8 mouse cellular contexts compared by ENCODE assay signal in the genomic region with DNA sequence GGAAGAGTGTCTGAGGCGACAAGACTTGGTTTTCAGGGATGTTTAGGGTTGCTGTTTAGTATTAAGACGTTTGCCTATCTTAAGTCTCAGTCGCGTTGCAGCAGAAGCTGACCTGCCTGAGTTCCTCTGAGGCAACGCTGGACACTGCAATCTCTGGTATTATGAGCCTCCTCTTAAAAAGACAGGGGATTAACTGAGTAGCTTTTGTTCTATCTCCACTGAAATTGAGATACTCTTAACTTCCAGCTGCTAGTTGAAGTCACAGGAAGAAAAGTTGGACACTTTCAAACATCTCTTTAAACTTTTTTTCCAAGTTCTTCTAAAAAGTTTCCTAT.
DNase-seq lines count a peak whose midpoint lies in the region; ATAC-seq and TF ChIP-seq lines count a peak whose summit lies in the region.
"Not testable (repeated sequence)": the region's sequence is repeated elsewhere in the genome, so short reads cannot be mapped to it uniquely, and the experiment has no call there.

No protein-coding gene starts in this region.

- not testable (repeated sequence) for H3K36me3 ChIP-seq in C2C12 (ENCODE audit: control insufficient read depth, insufficient read depth); forebrain, embryonic 14.5 days (ENCODE audit: control insufficient read depth, insufficient read depth, low read length); heart, embryonic 16.5 days (ENCODE audit: control insufficient read depth, insufficient read depth); intestine, postnatal 0 days (ENCODE audit: control insufficient read depth, insufficient read depth); limb, embryonic 15.5 days; macrophage (ENCODE audit: inconsistent target); neural tube, embryonic 12.5 days

- not testable (repeated sequence) for TF ChIP-seq CTCF in C2C12 (IDR thresholded peaks at IDR 0.05; ENCODE audit: control insufficient read depth, insufficient read depth, insufficient read length); cortical plate, adult 2 months (IDR thresholded peaks at IDR 0.05; ENCODE audit: extremely low read depth, insufficient read depth, low read length); intestine, postnatal 0 days (IDR thresholded peaks at IDR 0.05; ENCODE audit: low read depth)

- H3K27me3 ChIP-seq in C2C12 (ENCODE audit: control insufficient read depth, insufficient read depth, insufficient read length); forebrain, embryonic 14.5 days (replicated peaks; ENCODE audit: control insufficient read depth, insufficient read depth, low read length); heart, embryonic 16.5 days (ENCODE audit: control insufficient read depth, insufficient read depth, low read length); intestine, postnatal 0 days (replicated peaks; ENCODE audit: control insufficient read depth, insufficient read depth, low read length); limb, embryonic 15.5 days; neural tube, embryonic 12.5 days (replicated peaks): not testable (repeated sequence)

- not testable (repeated sequence) for H3K79me2 ChIP-seq in C2C12 (ENCODE audit: control insufficient read depth, insufficient read depth); macrophage (ENCODE audit: inconsistent target)

- H3K9ac ChIP-seq in forebrain, embryonic 14.5 days (ENCODE audit: low read length): peak overlapping the region; percentile 72
- H3K9ac ChIP-seq in heart, embryonic 16.5 days (ENCODE audit: low read length): peak overlapping the region; percentile 73
- peak overlapping the region; percentile 48 for H3K9ac ChIP-seq in intestine, postnatal 0 days (ENCODE audit: low read depth, low read length)
- peak overlapping the region; percentile 60 for H3K9ac ChIP-seq in limb, embryonic 15.5 days
- peak overlapping the region; percentile 64 for H3K9ac ChIP-seq in neural tube, embryonic 12.5 days

- not testable (repeated sequence) for H3K9me3 ChIP-seq in forebrain, embryonic 14.5 days (replicated peaks; ENCODE audit: control insufficient read depth, low read length); heart, embryonic 16.5 days (replicated peaks; ENCODE audit: control insufficient read depth, low read length); intestine, postnatal 0 days (ENCODE audit: control insufficient read depth); limb, embryonic 15.5 days; neural tube, embryonic 12.5 days

- 0% methylated on average over 5 of the region's 5 CpGs for WGBS in forebrain, embryonic 14.5 days
- WGBS in heart, embryonic 16.5 days: 0% methylated on average over 5 of the region's 5 CpGs
- WGBS in intestine, postnatal 0 days: 1% methylated on average over 5 of the region's 5 CpGs
- 0% methylated on average over 5 of the region's 5 CpGs for WGBS in limb, embryonic 15.5 days
- WGBS in macrophage (ENCODE audit: missing documents): 2% methylated on average over 5 of the region's 5 CpGs
- WGBS in neural tube, embryonic 12.5 days: 0% methylated on average over 5 of the region's 5 CpGs

- ATAC-seq in forebrain, embryonic 14.5 days: 0 out of 2 replicates have a peak, but pooled peaks have one; percentile 23
- ATAC-seq in heart, embryonic 16.5 days (replicated peaks; ENCODE audit: extremely low read depth, insufficient read depth, low FRiP score); limb, embryonic 15.5 days (ENCODE audit: insufficient number of reproducible peaks, low FRiP score, low TSS enrichment, low read depth); neural tube, embryonic 12.5 days (ENCODE audit: low FRiP score, low read depth): not testable (repeated sequence)
- ATAC-seq in intestine, postnatal 0 days: 0 out of 2 replicates have a peak, but pooled peaks have one; percentile 13

- not testable (repeated sequence) for H3K79me3 ChIP-seq in C2C12 (ENCODE audit: low read depth)

- H3K4me3 ChIP-seq in C2C12 (ENCODE audit: insufficient read depth, poor library complexity, severe bottlenecking) (peak overlapping the region; percentile 45), macrophage (ENCODE audit: inconsistent target) (peak overlapping the region; percentile 78)
- peak overlapping the region; percentile 80 for H3K4me3 ChIP-seq in cortical plate, adult 2 months (ENCODE audit: insufficient read depth, low read length)
- H3K4me3 ChIP-seq in forebrain, embryonic 14.5 days (ENCODE audit: low read depth, low read length): peak overlapping the region; percentile 37
- H3K4me3 ChIP-seq in heart, embryonic 16.5 days (ENCODE audit: low read length): peak overlapping the region; percentile 68
- peak overlapping the region; percentile 64 for H3K4me3 ChIP-seq in intestine, postnatal 0 days (ENCODE audit: low read depth, low read length)
- H3K4me3 ChIP-seq in limb, embryonic 15.5 days: peak overlapping the region; percentile 56
- peak overlapping the region; percentile 56 for H3K4me3 ChIP-seq in neural tube, embryonic 12.5 days

- H3K4me2 ChIP-seq in forebrain, embryonic 14.5 days (ENCODE audit: low read length): peak overlapping the region; percentile 53
- peak overlapping the region; percentile 62 for H3K4me2 ChIP-seq in heart, embryonic 16.5 days (ENCODE audit: low read depth, low read length)
- peak overlapping the region; percentile 81 for H3K4me2 ChIP-seq in intestine, postnatal 0 days (replicated peaks; ENCODE audit: low read depth)
- H3K4me2 ChIP-seq in limb, embryonic 15.5 days: peak overlapping the region; percentile 52
- H3K4me2 ChIP-seq in neural tube, embryonic 12.5 days (replicated peaks): peak overlapping the region; percentile 61

- not testable (repeated sequence) for DNase-seq in forebrain, embryonic 14.5 days (ENCODE audit: low spot score)

- H3ac ChIP-seq in C2C12 (ENCODE audit: control insufficient read depth, insufficient read length, low read depth): peak overlapping the region; percentile 58

- H3K27ac ChIP-seq in cortical plate, adult 2 months (ENCODE audit: insufficient read depth, low read length); forebrain, embryonic 14.5 days (ENCODE audit: low read depth, low read length); neural tube, embryonic 12.5 days: not testable (repeated sequence)
- H3K27ac ChIP-seq in heart, embryonic 16.5 days (ENCODE audit: low read length): peak overlapping the region; percentile 60
- H3K27ac ChIP-seq in intestine, postnatal 0 days (ENCODE audit: low read depth, low read length): peak overlapping the region; percentile 41; the same call in 1 of the 2 replicates
- H3K27ac ChIP-seq in limb, embryonic 15.5 days: peak overlapping the region; percentile 76
- peak overlapping the region; percentile 17; the same call in 1 of the 2 replicates for H3K27ac ChIP-seq in macrophage

- H3K4me1 ChIP-seq in cortical plate, adult 2 months (ENCODE audit: control insufficient read depth, insufficient read depth, low read length); forebrain, embryonic 14.5 days (ENCODE audit: control insufficient read depth, insufficient read depth, low read length); heart, embryonic 16.5 days (ENCODE audit: control insufficient read depth, insufficient read depth, low read length); intestine, postnatal 0 days (replicated peaks; ENCODE audit: control insufficient read depth, insufficient read depth, low read length); limb, embryonic 15.5 days; neural tube, embryonic 12.5 days: not testable (repeated sequence)

- TF ChIP-seq POLR2A in cortical plate, adult 2 months (IDR thresholded peaks at IDR 0.05; ENCODE audit: extremely low read depth, insufficient read depth, low read length): not testable (repeated sequence)
